Mouse (Mus musculus): ENCODE results near the gene Pctp. TPM values are rescaled to one million over a fixed set of nuclear protein-coding genes. Genes with fewer than 3 reads are reported as not detected.

Gene Pctp
- polyA plus RNA-seq, 1 experiment, result 12.3 TPM

GRCm38 (mm10) chr11:90035532-90035931 lies 32.8 kb upstream of the Pctp start:
- DNase-seq, result no peak
- H3K27ac ChIP-seq (ENCODE audit: insufficient read depth, low read depth, low read length), result no peak overlapping the region
- H3K4me1 ChIP-seq (ENCODE audit: control insufficient read depth, insufficient read depth, low read length), result no peaks in the 10 kb centered on the region
- H3K4me3 ChIP-seq (ENCODE audit: insufficient read depth, low read depth, low read length), result no peak overlapping the region
- TF ChIP-seq POLR2A (IDR thresholded peaks at IDR 0.05; ENCODE audit: low read depth, low read length) (no peak), CTCF (conservative IDR thresholded peaks at IDR 0.05; ENCODE audit: insufficient read depth, insufficient read length, low read depth, low read length) (no peak)
- H3K36me3 ChIP-seq (ENCODE audit: control insufficient read depth, insufficient read depth, low read length), result no peaks in the 10 kb centered on the region
- 41% methylated on average over 14 of the region's 14 CpGs for WGBS
- peaks cover 2% of the 10 kb centered on the region; the same call in 1 of the 2 replicates for H3K27me3 ChIP-seq (replicated peaks; ENCODE audit: control insufficient read depth, insufficient read depth, low read length)

GRCm38 (mm10) chr11:90034646-90035045 lies 32.0 kb upstream of the Pctp start:
- peaks cover 2% of the 10 kb centered on the region; the same call in 1 of the 2 replicates for H3K27me3 ChIP-seq (replicated peaks; ENCODE audit: control insufficient read depth, insufficient read depth, low read length)
- H3K27ac ChIP-seq (ENCODE audit: insufficient read depth, low read depth, low read length), result no peak overlapping the region
- WGBS, result 72% methylated on average over 12 of the region's 12 CpGs
- no peak for TF ChIP-seq CTCF (conservative IDR thresholded peaks at IDR 0.05; ENCODE audit: insufficient read depth, insufficient read length, low read depth, low read length)
- no peak for TF ChIP-seq POLR2A (IDR thresholded peaks at IDR 0.05; ENCODE audit: low read depth, low read length)
- H3K36me3 ChIP-seq (ENCODE audit: control insufficient read depth, insufficient read depth, low read length), result no peaks in the 10 kb centered on the region
- H3K4me1 ChIP-seq (ENCODE audit: control insufficient read depth, insufficient read depth, low read length), result no peaks in the 10 kb centered on the region
- H3K4me3 ChIP-seq (ENCODE audit: insufficient read depth, low read depth, low read length), result no peak overlapping the region
- no peak for DNase-seq

- H3K36me3 ChIP-seq (ENCODE audit: control insufficient read depth, insufficient read depth, low read length), result no peaks in the 10 kb centered on the region
- H3K4me1 ChIP-seq (ENCODE audit: control insufficient read depth, insufficient read depth, low read length), result no peaks in the 10 kb centered on the region
- no peak overlapping the region for H3K27ac ChIP-seq (ENCODE audit: insufficient read depth, low read depth, low read length)
- DNase-seq, result no peak
- 29% methylated on average over 5 of the region's 5 CpGs for WGBS
- peaks cover 2% of the 10 kb centered on the region; the same call in 1 of the 2 replicates for H3K27me3 ChIP-seq (replicated peaks; ENCODE audit: control insufficient read depth, insufficient read depth, low read length)
- peak overlapping the region; percentile 21; the same call in 1 of the 2 replicates for H3K4me3 ChIP-seq (ENCODE audit: insufficient read depth, low read depth, low read length)
- no peak for TF ChIP-seq POLR2A (IDR thresholded peaks at IDR 0.05; ENCODE audit: low read depth, low read length)
- no peak for TF ChIP-seq CTCF (conservative IDR thresholded peaks at IDR 0.05; ENCODE audit: insufficient read depth, insufficient read length, low read depth, low read length)
These were observed 30.7 kb upstream of the Pctp start for GRCm38 (mm10) chr11:90033442-90033841.

GRCm38 (mm10) chr11:90032807-90033206 lies 30.1 kb upstream of the Pctp start:
- TF ChIP-seq POLR2A (IDR thresholded peaks at IDR 0.05; ENCODE audit: low read depth, low read length) (no peak), CTCF (conservative IDR thresholded peaks at IDR 0.05; ENCODE audit: insufficient read depth, insufficient read length, low read depth, low read length) (no peak)
- peaks cover 2% of the 10 kb centered on the region; the same call in 1 of the 2 replicates for H3K27me3 ChIP-seq (replicated peaks; ENCODE audit: control insufficient read depth, insufficient read depth, low read length)
- H3K4me3 ChIP-seq (ENCODE audit: insufficient read depth, low read depth, low read length), result 0 out of 2 replicates have a peak overlapping the region, but pooled peaks have one; percentile 7
- H3K36me3 ChIP-seq (ENCODE audit: control insufficient read depth, insufficient read depth, low read length), result no peaks in the 10 kb centered on the region
- no peak overlapping the region for H3K27ac ChIP-seq (ENCODE audit: insufficient read depth, low read depth, low read length)
- no peaks in the 10 kb centered on the region for H3K4me1 ChIP-seq (ENCODE audit: control insufficient read depth, insufficient read depth, low read length)
- no peak for DNase-seq
- 17% methylated on average over 8 of the region's 8 CpGs for WGBS

GRCm38 (mm10) chr11:90031076-90031475 lies 28.4 kb upstream of the Pctp start:
- TF ChIP-seq POLR2A (IDR thresholded peaks at IDR 0.05; ENCODE audit: low read depth, low read length) (no peak), CTCF (conservative IDR thresholded peaks at IDR 0.05; ENCODE audit: insufficient read depth, insufficient read length, low read depth, low read length) (no peak)
- 49% methylated on average over 7 of the region's 7 CpGs for WGBS
- no peak for DNase-seq
- Histone ChIP-seq H3K27me3 (replicated peaks; ENCODE audit: control insufficient read depth, insufficient read depth, low read length) (peaks cover 2% of the 10 kb centered on the region; the same call in 1 of the 2 replicates), H3K4me3 (ENCODE audit: insufficient read depth, low read depth, low read length) (no peak overlapping the region), H3K27ac (ENCODE audit: insufficient read depth, low read depth, low read length) (no peak overlapping the region), H3K36me3 (ENCODE audit: control insufficient read depth, insufficient read depth, low read length) (no peaks in the 10 kb centered on the region), H3K4me1 (ENCODE audit: control insufficient read depth, insufficient read depth, low read length) (no peaks in the 10 kb centered on the region)

- Histone ChIP-seq H3K4me1 (ENCODE audit: control insufficient read depth, insufficient read depth, low read length) (no peaks in the 10 kb centered on the region), H3K27me3 (replicated peaks; ENCODE audit: control insufficient read depth, insufficient read depth, low read length) (peaks cover 2% of the 10 kb centered on the region; the same call in 1 of the 2 replicates), H3K27ac (ENCODE audit: insufficient read depth, low read depth, low read length) (no peak overlapping the region), H3K36me3 (ENCODE audit: control insufficient read depth, insufficient read depth, low read length) (no peaks in the 10 kb centered on the region), H3K4me3 (ENCODE audit: insufficient read depth, low read depth, low read length) (peak overlapping the region; percentile 3)
- no peak for TF ChIP-seq CTCF (conservative IDR thresholded peaks at IDR 0.05; ENCODE audit: insufficient read depth, insufficient read length, low read depth, low read length)
- TF ChIP-seq POLR2A (IDR thresholded peaks at IDR 0.05; ENCODE audit: low read depth, low read length), result no peak
- peak; percentile 70 for DNase-seq
- under 1% methylated on average over 15 of the region's 15 CpGs for WGBS
These were observed 27.9 kb upstream of the Pctp start for GRCm38 (mm10) chr11:90030557-90030956.

- Histone ChIP-seq H3K4me1 (ENCODE audit: control insufficient read depth, insufficient read depth, low read length) (no peaks in the 10 kb centered on the region), H3K4me3 (ENCODE audit: insufficient read depth, low read depth, low read length) (peak within 1 kb of the TSS; percentile 12), H3K27ac (ENCODE audit: insufficient read depth, low read depth, low read length) (no peak within 1 kb of the TSS), H3K36me3 (ENCODE audit: control insufficient read depth, insufficient read depth, low read length) (no peaks in the 10 kb centered on the region), H3K27me3 (replicated peaks; ENCODE audit: control insufficient read depth, insufficient read depth, low read length) (peaks cover 2% of the 10 kb centered on the region; the same call in 1 of the 2 replicates)
- TF ChIP-seq CTCF (conservative IDR thresholded peaks at IDR 0.05; ENCODE audit: insufficient read depth, insufficient read length, low read depth, low read length), result no peak
- no peak for TF ChIP-seq POLR2A (IDR thresholded peaks at IDR 0.05; ENCODE audit: low read depth, low read length)
- 42% methylated on average over 13 of the region's 13 CpGs for WGBS
- no peak for DNase-seq
These were observed 27.2 kb upstream of the Pctp start, which contains the start of gene Tmem100 for GRCm38 (mm10) chr11:90029841-90030398. TSS of gene Tmem100 (plus strand) at chr11:90030348.
